Mouse (Mus musculus): ENCODE measurements around the gene Creb5. TPM values are rescaled to one million over a fixed set of nuclear protein-coding genes. Genes with fewer than 3 reads are reported as not detected.

The Creb5 gene
- polyA plus RNA-seq, 1 experiment, result 0.02 TPM

- no peaks in the 10 kb centered on the region for H3K4me1 ChIP-seq (ENCODE audit: control insufficient read depth)
- TF ChIP-seq TAL1 (IDR thresholded peaks at IDR 0.05; ENCODE audit: low read length), result no peak
- no peak for TF ChIP-seq GATA1 (IDR thresholded peaks at IDR 0.05; ENCODE audit: low read length)
- no peaks in the 10 kb centered on the region for H3K36me3 ChIP-seq (ENCODE audit: control insufficient read depth)
- H3K27me3 ChIP-seq (ENCODE audit: control insufficient read depth), result no peaks in the 10 kb centered on the region
- no peak overlapping the region for H3K4me3 ChIP-seq (replicated peaks)
- H3K9me3 ChIP-seq (ENCODE audit: control insufficient read depth, low read length), result no peaks in the 10 kb centered on the region
These were observed 435.6 kb downstream of the Creb5 start for GRCm38 (mm10) chr6:53722694-53723093.

GRCm38 (mm10) chr6:53730487-53730886, 443.4 kb downstream of the Creb5 start:
- Histone ChIP-seq H3K4me1 (ENCODE audit: control insufficient read depth) (no peaks in the 10 kb centered on the region), H3K4me3 (replicated peaks) (no peak overlapping the region), H3K9me3 (ENCODE audit: control insufficient read depth, low read length) (no peaks in the 10 kb centered on the region), H3K27me3 (ENCODE audit: control insufficient read depth) (no peaks in the 10 kb centered on the region), H3K36me3 (ENCODE audit: control insufficient read depth) (no peaks in the 10 kb centered on the region)
- TF ChIP-seq GATA1 (IDR thresholded peaks at IDR 0.05; ENCODE audit: low read length) (no peak), TAL1 (IDR thresholded peaks at IDR 0.05; ENCODE audit: low read length) (no peak)

- no peaks in the 10 kb centered on the region for H3K36me3 ChIP-seq (ENCODE audit: control insufficient read depth)
- H3K4me3 ChIP-seq (replicated peaks), result no peak overlapping the region
- no peaks in the 10 kb centered on the region for H3K9me3 ChIP-seq (ENCODE audit: control insufficient read depth, low read length)
- H3K4me1 ChIP-seq (ENCODE audit: control insufficient read depth), result no peaks in the 10 kb centered on the region
- no peaks in the 10 kb centered on the region for H3K27me3 ChIP-seq (ENCODE audit: control insufficient read depth)
- TF ChIP-seq TAL1 (IDR thresholded peaks at IDR 0.05; ENCODE audit: low read length), result no peak
- TF ChIP-seq GATA1 (IDR thresholded peaks at IDR 0.05; ENCODE audit: low read length), result no peak
These were observed 444.0 kb downstream of the Creb5 start for GRCm38 (mm10) chr6:53730996-53731485.

DNA sequence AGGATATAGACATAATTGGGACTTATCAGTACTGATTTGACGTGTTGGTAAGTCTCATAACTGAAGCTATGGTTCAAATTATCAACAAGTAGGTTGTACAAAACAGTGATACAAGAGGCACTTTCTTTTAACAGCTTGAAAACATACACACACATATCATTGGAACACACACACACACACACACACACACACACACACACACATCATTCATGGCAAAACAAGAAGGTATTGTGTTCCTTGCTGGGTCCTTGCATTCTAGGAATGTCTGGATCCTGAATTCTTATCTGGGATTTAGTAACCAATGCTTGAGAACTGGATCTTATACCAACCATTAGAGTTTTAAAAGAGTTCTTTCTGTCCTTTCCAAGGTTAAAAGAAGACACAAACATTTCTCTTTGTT, 446.5 kb downstream of the Creb5 start:
- no peaks in the 10 kb centered on the region for H3K36me3 ChIP-seq (ENCODE audit: control insufficient read depth)
- no peaks in the 10 kb centered on the region for H3K9me3 ChIP-seq (ENCODE audit: control insufficient read depth, low read length)
- no peaks in the 10 kb centered on the region for H3K27me3 ChIP-seq (ENCODE audit: control insufficient read depth)
- H3K4me3 ChIP-seq (replicated peaks), result no peak overlapping the region
- TF ChIP-seq TAL1 (IDR thresholded peaks at IDR 0.05; ENCODE audit: low read length), result no peak
- TF ChIP-seq GATA1 (IDR thresholded peaks at IDR 0.05; ENCODE audit: low read length), result no peak
- H3K4me1 ChIP-seq (ENCODE audit: control insufficient read depth), result no peaks in the 10 kb centered on the region

DNA sequence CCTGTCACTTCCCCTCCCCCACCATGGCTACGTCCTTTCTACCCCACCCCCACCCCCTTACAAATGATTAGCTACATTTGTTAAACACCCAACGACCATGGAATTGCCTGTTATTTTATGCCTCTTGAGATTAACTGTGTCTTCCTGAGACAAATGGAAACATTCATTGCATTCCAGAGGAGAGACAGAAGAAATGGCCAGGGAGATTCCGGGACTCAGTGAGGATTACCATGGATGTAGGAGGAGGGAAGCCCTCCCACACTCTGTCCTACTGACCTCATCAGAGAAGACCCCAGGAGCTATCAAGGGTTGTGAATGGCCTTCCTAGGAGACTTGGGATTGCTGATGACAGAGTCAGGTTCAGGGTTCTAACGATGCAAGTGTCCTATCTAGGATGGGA, 446.9 kb downstream of the Creb5 start:
- Histone ChIP-seq H3K36me3 (ENCODE audit: control insufficient read depth) (no peaks in the 10 kb centered on the region), H3K4me3 (replicated peaks) (no peak overlapping the region), H3K9me3 (ENCODE audit: control insufficient read depth, low read length) (no peaks in the 10 kb centered on the region), H3K4me1 (ENCODE audit: control insufficient read depth) (no peaks in the 10 kb centered on the region), H3K27me3 (ENCODE audit: control insufficient read depth) (no peaks in the 10 kb centered on the region)
- TF ChIP-seq TAL1 (IDR thresholded peaks at IDR 0.05; ENCODE audit: low read length), result no peak
- TF ChIP-seq GATA1 (IDR thresholded peaks at IDR 0.05; ENCODE audit: low read length), result no peak

GRCm38 (mm10) chr6:53735696-53736095, 448.6 kb downstream of the Creb5 start:
- Histone ChIP-seq H3K36me3 (ENCODE audit: control insufficient read depth) (no peaks in the 10 kb centered on the region), H3K4me1 (ENCODE audit: control insufficient read depth) (no peaks in the 10 kb centered on the region), H3K9me3 (ENCODE audit: control insufficient read depth, low read length) (no peaks in the 10 kb centered on the region), H3K4me3 (replicated peaks) (no peak overlapping the region), H3K27me3 (ENCODE audit: control insufficient read depth) (no peaks in the 10 kb centered on the region)
- TF ChIP-seq TAL1 (IDR thresholded peaks at IDR 0.05; ENCODE audit: low read length), result no peak
- no peak for TF ChIP-seq GATA1 (IDR thresholded peaks at IDR 0.05; ENCODE audit: low read length)

DNA sequence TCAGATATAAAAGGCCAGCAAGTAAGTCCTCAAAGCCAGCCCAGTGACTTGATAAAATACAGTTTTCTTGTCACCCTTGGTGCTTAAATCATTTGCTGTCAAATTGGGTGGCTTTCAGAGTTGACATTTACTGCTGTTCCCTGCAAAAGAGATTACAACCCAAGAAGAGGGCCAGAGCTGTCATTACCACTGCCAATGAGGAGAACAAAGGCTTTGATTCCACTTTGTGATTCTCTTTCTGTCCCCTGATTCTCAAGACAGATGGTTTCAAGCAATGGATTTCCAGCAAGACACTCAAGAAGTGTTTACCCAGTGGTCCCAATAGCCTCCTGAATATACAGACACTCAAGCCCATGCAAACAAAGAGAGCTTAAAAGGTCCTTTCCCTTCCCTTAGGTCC, 451.1 kb downstream of the Creb5 start:
- no peak for TF ChIP-seq TAL1 (IDR thresholded peaks at IDR 0.05; ENCODE audit: low read length)
- TF ChIP-seq GATA1 (IDR thresholded peaks at IDR 0.05; ENCODE audit: low read length), result no peak
- no peaks in the 10 kb centered on the region for H3K36me3 ChIP-seq (ENCODE audit: control insufficient read depth)
- no peaks in the 10 kb centered on the region for H3K9me3 ChIP-seq (ENCODE audit: control insufficient read depth, low read length)

GRCm38 (mm10) chr6:53741222-53741621, 454.2 kb downstream of the Creb5 start:
- H3K4me1 ChIP-seq (ENCODE audit: control insufficient read depth), result no peaks in the 10 kb centered on the region
- H3K27me3 ChIP-seq (ENCODE audit: control insufficient read depth), result no peaks in the 10 kb centered on the region
- no peak overlapping the region for H3K4me3 ChIP-seq (replicated peaks)
- no peaks in the 10 kb centered on the region for H3K36me3 ChIP-seq (ENCODE audit: control insufficient read depth)
- TF ChIP-seq TAL1 (IDR thresholded peaks at IDR 0.05; ENCODE audit: low read length) (no peak), GATA1 (IDR thresholded peaks at IDR 0.05; ENCODE audit: low read length) (no peak)
- H3K9me3 ChIP-seq (ENCODE audit: control insufficient read depth, low read length), result no peaks in the 10 kb centered on the region

More for the DNA sequence above, 451.1 kb downstream of the Creb5 start:
- H3K4me3 ChIP-seq (replicated peaks), result no peak overlapping the region
- H3K27me3 ChIP-seq (ENCODE audit: control insufficient read depth), result no peaks in the 10 kb centered on the region
- no peaks in the 10 kb centered on the region for H3K4me1 ChIP-seq (ENCODE audit: control insufficient read depth)

Other genes starting within 250 kb of the Creb5 start
- not detected in 2 replicates for gene Jazf1, start 218.6 kb upstream of the Creb5 start, polyA plus RNA-seq (2012)

Measured in erythroblast, embryonic 14.5 days (primary cell).